Mouse (Mus musculus) midbrain, embryonic 16.5 days (tissue): ENCODE results near the gene Gm20388. TPM values are rescaled to one million over a fixed set of nuclear protein-coding genes. Genes with fewer than 3 reads are reported as not detected.

Source experiments
- ATAC-seq: fragments of 200-750 bp; cut with Nextera tagmentation; 2 replicates; pipeline ENCODE4 v1.8.0; 2017; ENCODE audit warnings: moderate TSS enrichment
- H3K27ac ChIP-seq: fragments of 300-500 bp; sonication (generic); 2 replicates; pipeline ENCODE4 v1.5.1; 2014; ENCODE audit warnings: mild to moderate bottlenecking, low read length, mixed read lengths
- H3K27me3 ChIP-seq: fragments of 300-500 bp; sonication (generic); 2 replicates; pipeline ENCODE4 v1.6.1; 2014; ENCODE audit warnings: low read depth, low read length, mixed read lengths; ENCODE audit not compliant: control insufficient read depth, insufficient read depth
- H3K36me3 ChIP-seq: fragments of 300-500 bp; sonication (generic); 2 replicates; pipeline ENCODE4 v1.6.1; 2014; ENCODE audit warnings: mild to moderate bottlenecking, low read length, moderate library complexity, mixed read lengths; ENCODE audit not compliant: control insufficient read depth, insufficient read depth
- H3K4me1 ChIP-seq: fragments of 300-500 bp; sonication (generic); 2 replicates; pipeline ENCODE4 v1.6.1; 2014; ENCODE audit warnings: mild to moderate bottlenecking, low read length, mixed read lengths; ENCODE audit not compliant: control insufficient read depth, insufficient read depth
- H3K4me2 ChIP-seq: fragments of 300-500 bp; sonication (generic); 2 replicates; pipeline ENCODE4 v1.6.1; 2014; ENCODE audit warnings: mild to moderate bottlenecking, low read length, mixed read lengths
- H3K4me3 ChIP-seq: fragments of 300-500 bp; sonication (generic); 2 replicates; pipeline ENCODE4 v1.5.1; 2014; ENCODE audit warnings: low read depth, mild to moderate bottlenecking, low read length, moderate library complexity, mixed read lengths
- H3K9ac ChIP-seq: fragments of 300-500 bp; sonication (generic); 2 replicates; pipeline ENCODE4 v1.6.1; 2014; ENCODE audit warnings: low read depth, low read length, mixed read lengths
- H3K9me3 ChIP-seq: fragments of 300-500 bp; sonication (generic); replicated peaks from 2 replicates; pipeline ENCODE4 v1.6.1; 2014; ENCODE audit warnings: mild to moderate bottlenecking, low read length, mixed read lengths; ENCODE audit not compliant: control insufficient read depth, poor library complexity, severe bottlenecking
- WGBS: fragments of 180-500 bp; shearing (Covaris S2); extraction: QIAGEN DNeasy Blood & Tissue Kit; methylation state at CpG from one replicate; pipeline ENCODE4 v1.1.7; 2014; 5-methylcytosine and 5-hydroxymethylcytosine counted together
- polyA plus RNA-seq: library from polyadenylated mRNA; unstranded; fragments of >200 nt; fragmentation: Nextera tagmentation; extraction: Ambion mirVana; gene quantifications from 2 replicates; pipeline ENCODE4 v1.2.1, GENCODE M21; 2015

Gene Gm20388
- polyA plus RNA-seq, 1 experiment from 2014 or later = 7.5 TPM

DNA sequence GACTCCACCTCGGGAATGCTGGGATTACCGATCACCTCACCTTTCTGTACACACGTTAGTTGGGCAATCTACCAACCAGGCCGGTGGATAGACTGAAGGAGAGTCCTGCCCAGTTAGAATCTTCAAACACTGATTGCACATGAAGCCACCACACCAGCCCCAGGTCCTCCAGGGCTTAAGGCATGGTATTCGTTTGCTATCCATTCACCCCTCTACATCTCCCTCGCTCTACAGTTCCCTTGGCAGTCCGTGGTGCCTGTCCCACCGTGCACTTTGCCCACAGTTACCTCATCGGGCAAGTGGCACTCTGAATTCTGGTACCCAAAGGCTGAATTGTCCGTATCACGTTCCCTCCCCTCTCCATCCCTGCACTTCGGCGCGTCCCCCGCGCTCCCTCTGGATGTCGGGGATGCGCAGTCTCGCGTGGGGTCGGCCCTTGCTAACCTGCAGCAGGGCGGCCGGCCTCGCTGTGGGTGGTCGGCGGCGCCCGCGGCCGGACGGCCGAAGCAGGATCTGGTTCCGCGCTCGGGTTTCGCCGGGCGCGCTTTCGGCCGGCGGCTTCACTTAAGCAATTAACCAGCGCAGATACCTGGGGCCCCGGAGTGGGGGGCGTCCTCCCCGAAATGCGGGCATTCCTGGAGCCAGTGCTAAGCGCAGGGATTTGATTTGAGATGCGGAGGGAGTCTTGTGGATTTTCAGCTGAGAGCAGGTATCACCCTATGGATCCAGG, 1169.9 kb downstream of the Gm20388 start:
- Histone ChIP-seq H3K9ac (no peak overlapping the region), H3K27me3 (peaks cover 76% of the 10 kb centered on the region), H3K36me3 (no peaks in the 10 kb centered on the region), H3K27ac (no peak overlapping the region), H3K4me1 (peaks cover 18% of the 10 kb centered on the region), H3K9me3 (no peaks in the 10 kb centered on the region), H3K4me2 (no peak overlapping the region), H3K4me3 (no peak overlapping the region)
- WGBS = under 1% methylated on average over 49 of the region's 49 CpGs
- ATAC-seq = no peak

DNA sequence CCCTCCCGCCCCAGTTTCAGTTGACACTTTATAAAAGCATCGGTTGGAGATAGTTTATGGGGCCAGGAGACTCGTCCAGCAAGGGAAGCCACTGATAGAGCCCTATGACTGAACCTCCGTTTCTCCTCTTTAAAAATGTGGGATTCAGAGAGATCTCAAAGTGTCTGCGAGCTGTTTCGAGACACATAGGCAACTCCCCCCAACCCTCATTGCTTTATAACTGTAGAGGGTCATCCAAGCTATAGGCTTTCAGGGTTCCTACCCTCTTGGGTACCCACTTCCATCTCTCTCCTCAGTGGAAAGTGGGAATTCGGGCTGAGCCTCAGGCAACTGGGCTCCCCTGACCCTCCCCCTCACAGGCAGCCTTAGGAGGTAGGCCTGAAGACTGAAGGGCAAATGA, 1170.8 kb downstream of the Gm20388 start:
- WGBS = under 1% methylated on average over 7 of the region's 7 CpGs

DNA sequence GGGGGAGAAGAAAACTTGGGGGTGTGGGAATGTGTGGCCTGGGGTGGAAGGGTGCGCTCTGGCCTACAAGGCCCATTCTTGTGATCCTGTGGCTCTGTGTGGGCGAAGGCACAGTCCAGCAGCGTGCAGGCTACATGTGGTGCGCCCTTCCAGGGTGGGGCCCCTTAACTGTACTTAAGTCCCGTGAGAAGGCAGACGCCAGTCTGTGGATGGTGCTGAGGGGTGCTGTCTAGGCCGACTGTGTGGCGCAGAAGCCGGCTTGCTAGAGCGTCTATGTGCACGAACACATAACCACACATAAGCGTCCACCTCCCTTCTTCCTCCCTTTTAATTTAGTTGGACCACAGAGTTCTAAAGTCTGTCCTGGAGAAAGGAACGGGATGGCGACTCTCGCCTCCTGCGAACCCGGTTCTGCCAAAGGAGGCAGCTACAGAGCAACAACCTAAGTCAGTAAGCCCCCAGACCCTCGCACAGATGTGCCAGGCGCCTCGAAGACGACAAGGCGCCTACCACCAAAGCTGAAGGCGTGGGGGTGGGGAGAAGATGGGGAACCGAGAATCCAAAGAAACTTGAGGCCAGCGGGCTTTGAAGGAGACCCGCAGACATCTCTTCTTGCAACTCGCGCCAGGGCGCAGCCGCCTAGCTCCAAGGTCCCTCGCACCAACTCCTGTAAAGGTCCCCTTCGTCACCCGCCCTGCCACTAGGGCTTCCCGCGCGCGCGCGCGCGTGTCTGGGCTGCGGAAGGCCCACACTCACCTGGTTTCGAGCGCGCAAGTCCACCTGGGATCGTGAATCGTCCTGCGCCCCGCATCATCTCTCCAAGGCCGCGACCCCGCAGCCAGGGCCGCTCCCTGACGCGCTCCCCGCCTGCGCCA, 1171.8 kb downstream of the Gm20388 start:
- peak overlapping the region; percentile 34; the same call in 1 of the 2 replicates for H3K4me3 ChIP-seq
- no peak overlapping the region for H3K27ac ChIP-seq
- no peak overlapping the region for H3K9ac ChIP-seq
- peaks cover 75% of the 10 kb centered on the region for H3K27me3 ChIP-seq
- under 1% methylated on average over 57 of the region's 57 CpGs for WGBS
- peak overlapping the region; percentile 64; the same call in 1 of the 2 replicates for H3K4me2 ChIP-seq
- no peaks in the 10 kb centered on the region for H3K36me3 ChIP-seq
- no peaks in the 10 kb centered on the region for H3K9me3 ChIP-seq
- ATAC-seq = no peak
- H3K4me1 ChIP-seq = peaks cover 18% of the 10 kb centered on the region

More for the DNA sequence above, 1170.8 kb downstream of the Gm20388 start:
- Histone ChIP-seq H3K27me3 (peaks cover 79% of the 10 kb centered on the region), H3K4me1 (peaks cover 18% of the 10 kb centered on the region), H3K27ac (no peak overlapping the region), H3K9ac (no peak overlapping the region), H3K4me3 (no peak overlapping the region), H3K9me3 (no peaks in the 10 kb centered on the region), H3K36me3 (no peaks in the 10 kb centered on the region), H3K4me2 (no peak overlapping the region)
- ATAC-seq = no peak

DNA sequence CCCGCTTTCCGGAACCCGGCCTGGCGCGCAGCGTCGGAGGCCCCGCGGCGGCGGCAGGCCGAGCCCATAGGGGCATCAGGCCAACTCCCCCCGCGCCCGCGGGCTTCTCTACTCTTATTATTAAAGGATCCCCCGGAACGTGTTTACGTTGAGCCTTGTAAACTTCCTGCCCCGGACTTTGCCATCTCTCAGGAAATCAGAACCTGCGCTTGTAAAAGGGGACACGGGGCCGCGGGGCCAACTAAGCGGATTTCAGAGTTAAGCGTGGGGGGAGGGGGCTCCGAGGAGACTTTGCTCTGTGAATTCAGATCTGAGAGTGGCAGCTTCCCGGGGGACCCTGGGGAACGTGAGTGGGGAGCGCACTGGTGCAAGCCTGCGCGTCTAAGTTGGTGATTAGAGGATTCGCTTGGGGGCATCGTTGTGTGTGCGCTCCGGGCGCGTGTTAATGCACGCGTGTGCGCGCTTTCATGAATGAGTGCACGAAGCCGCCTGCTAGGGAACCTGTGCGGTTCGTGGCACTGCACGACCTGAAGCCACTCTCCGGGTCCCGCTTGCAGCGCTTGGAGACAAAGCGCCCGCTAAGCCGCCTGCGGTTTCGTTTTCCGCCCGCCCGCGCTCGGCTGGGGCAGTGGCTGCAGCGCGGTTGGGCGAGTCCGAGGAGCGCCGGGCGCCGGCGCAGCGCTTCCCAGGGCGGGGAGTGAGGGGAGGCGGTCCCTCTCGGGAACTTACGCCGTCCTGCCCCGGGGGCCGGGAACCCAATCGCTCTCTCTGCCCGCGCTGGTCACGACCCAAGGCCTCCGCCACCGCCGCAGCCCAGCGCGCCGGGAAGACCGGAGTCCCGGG, 1172.7 kb downstream of the Gm20388 start:
- no peak for ATAC-seq
- peak overlapping the region; percentile 64 for H3K4me2 ChIP-seq
- no peak overlapping the region for H3K27ac ChIP-seq
- WGBS = under 1% methylated on average over 88 of the region's 89 CpGs
- no peaks in the 10 kb centered on the region for H3K36me3 ChIP-seq
- peaks cover 18% of the 10 kb centered on the region for H3K4me1 ChIP-seq
- no peaks in the 10 kb centered on the region for H3K9me3 ChIP-seq
- H3K27me3 ChIP-seq = peaks cover 67% of the 10 kb centered on the region
- no peak overlapping the region for H3K9ac ChIP-seq
- peak overlapping the region; percentile 34 for H3K4me3 ChIP-seq

DNA sequence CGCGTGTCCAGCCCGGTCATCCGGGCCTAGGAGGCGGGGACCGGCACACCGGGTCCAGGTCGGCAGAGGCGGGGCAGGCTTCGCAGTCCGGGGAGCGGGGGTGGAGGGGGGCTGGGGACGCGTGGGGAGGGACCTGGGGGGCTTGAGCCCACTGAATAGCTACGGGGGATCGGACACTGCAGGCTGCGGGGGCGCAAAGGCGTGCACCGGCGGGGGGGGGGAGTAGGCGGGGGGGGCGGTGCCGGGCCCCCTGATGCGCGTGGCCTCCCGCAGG, 1173.2 kb downstream of the Gm20388 start:
- ATAC-seq = no peak
- Histone ChIP-seq H3K4me1 (peaks cover 18% of the 10 kb centered on the region), H3K9me3 (no peaks in the 10 kb centered on the region), H3K4me2 (peak overlapping the region; percentile 64), H3K9ac (peak overlapping the region; percentile 38; the same call in 1 of the 2 replicates), H3K27ac (no peak overlapping the region), H3K27me3 (peaks cover 67% of the 10 kb centered on the region), H3K36me3 (no peaks in the 10 kb centered on the region), H3K4me3 (peak overlapping the region; percentile 34)
- WGBS = 0% methylated on average over 8 of the region's 27 CpGs

DNA sequence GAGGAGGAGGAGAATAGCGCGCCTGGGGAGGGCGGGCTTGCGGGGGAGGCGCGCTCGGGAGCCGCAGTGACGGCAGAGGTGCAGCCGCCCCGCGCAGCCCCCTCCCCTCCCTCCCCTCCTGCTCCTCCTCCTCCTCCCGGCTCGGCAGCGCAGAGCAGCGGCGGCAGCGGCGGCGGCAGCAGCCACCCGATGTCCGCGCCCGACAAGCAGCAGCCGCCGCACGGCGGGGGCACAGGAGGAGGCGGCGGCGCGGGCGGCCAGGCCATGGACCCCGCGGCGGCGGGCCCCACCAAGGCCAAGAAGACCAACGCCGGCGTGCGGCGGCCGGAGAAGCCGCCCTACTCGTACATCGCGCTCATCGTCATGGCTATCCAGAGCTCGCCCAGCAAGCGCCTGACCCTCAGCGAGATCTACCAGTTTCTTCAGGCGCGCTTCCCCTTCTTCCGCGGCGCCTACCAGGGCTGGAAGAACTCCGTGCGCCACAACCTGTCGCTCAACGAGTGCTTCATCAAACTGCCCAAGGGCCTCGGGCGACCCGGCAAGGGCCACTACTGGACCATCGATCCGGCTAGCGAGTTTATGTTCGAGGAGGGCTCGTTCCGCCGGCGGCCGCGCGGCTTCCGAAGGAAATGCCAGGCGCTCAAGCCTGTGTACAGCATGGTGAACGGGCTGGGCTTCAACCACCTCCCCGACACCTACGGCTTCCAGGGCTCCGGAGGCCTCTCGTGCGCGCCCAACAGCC, 1173.7 kb downstream of the Gm20388 start, which contains the start of gene Foxf1:
Gene Foxf1, plus strand, starts transcription at position 177 of the 742 bp plus-strand sequence.
- Histone ChIP-seq H3K9me3 (no peaks in the 10 kb centered on the region), H3K4me2 (peak within 1 kb of the TSS; percentile 64), H3K27ac (no peak within 1 kb of the TSS), H3K4me3 (peak within 1 kb of the TSS; percentile 34), H3K36me3 (no peaks in the 10 kb centered on the region), H3K27me3 (peaks cover 66% of the 10 kb centered on the region), H3K9ac (peak within 1 kb of the TSS; percentile 38; the same call in 1 of the 2 replicates), H3K4me1 (peaks cover 18% of the 10 kb centered on the region)
- WGBS = under 1% methylated on average over 37 of the region's 83 CpGs
- ATAC-seq = no peak

DNA sequence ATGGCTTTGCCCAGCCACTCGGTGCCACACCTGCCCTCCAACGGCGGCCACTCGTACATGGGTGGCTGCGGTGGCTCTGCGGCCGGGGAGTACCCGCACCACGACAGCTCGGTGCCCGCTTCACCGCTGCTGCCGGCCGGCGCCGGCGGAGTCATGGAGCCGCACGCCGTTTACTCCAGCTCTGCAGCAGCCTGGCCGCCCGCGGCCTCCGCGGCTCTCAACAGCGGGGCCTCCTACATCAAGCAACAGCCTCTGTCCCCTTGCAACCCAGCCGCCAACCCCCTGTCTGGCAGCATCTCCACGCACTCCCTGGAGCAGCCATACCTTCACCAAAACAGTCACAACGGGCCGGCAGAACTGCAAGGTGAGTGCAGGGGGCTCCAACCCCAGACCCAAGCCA, 1174.4 kb downstream of the Gm20388 start:
- Histone ChIP-seq H3K4me2 (no peak overlapping the region), H3K36me3 (no peaks in the 10 kb centered on the region), H3K4me1 (peaks cover 18% of the 10 kb centered on the region), H3K27ac (no peak overlapping the region), H3K9ac (no peak overlapping the region), H3K27me3 (peaks cover 68% of the 10 kb centered on the region), H3K9me3 (no peaks in the 10 kb centered on the region), H3K4me3 (0 out of 2 replicates have a peak overlapping the region, but pooled peaks have one; percentile 4)
- no peak for ATAC-seq
- WGBS = 2% methylated on average over 30 of the region's 30 CpGs

DNA sequence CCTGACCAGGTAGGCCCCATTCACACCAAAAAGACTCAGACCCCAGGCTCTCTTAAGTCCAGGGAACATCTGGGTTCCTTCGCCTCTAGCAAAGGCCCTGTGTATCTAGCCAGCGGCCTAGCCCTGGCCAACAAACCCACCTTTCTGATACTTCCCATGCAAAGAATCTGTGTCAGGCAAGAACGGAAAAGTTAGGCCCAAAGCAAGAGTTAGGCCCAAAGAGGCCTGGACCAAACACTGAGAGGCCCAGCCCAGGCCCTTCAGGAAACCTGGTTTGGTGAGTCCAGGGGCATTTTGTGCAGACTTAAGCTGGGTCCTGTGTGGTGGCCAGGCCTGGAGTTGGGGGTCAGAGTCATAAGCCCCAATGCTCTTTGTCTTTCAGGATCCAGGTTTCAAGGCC, 1174.9 kb downstream of the Gm20388 start:
- 28% methylated on average over 3 of the region's 3 CpGs for WGBS
- Histone ChIP-seq H3K27ac (no peak overlapping the region), H3K9ac (no peak overlapping the region), H3K9me3 (no peaks in the 10 kb centered on the region), H3K36me3 (no peaks in the 10 kb centered on the region), H3K4me2 (no peak overlapping the region), H3K4me3 (no peak overlapping the region), H3K27me3 (peaks cover 73% of the 10 kb centered on the region), H3K4me1 (peaks cover 18% of the 10 kb centered on the region)
- ATAC-seq = no peak
